Mouse (Mus musculus): ENCODE measurements around the gene Rfx4.

GRCm38 (mm10) chr10:84871285-84871684, 115.4 kb downstream of the Rfx4 start:
- TF ChIP-seq CTCF (IDR thresholded peaks at IDR 0.05; ENCODE audit: borderline replicate concordance, insufficient read depth, low read length) (no peak), POLR2A (IDR thresholded peaks at IDR 0.05; ENCODE audit: low read depth, low read length) (no peak)

All from embryonic fibroblast, embryonic 13.5 days (primary cell).